Mouse (Mus musculus) liver, adult 2 months (tissue): ENCODE data around the gene Slc13a3.

Experiments
- CTCF ChIP-seq: fragments of 200-500 bp; IDR thresholded peaks from 2 replicates; pipeline ENCODE4 v1.5.1; 2011; ENCODE audit warnings: low read depth, low read length, control low read depth
- POLR2A ChIP-seq: fragments of 200-500 bp; IDR thresholded peaks from 2 replicates; pipeline ENCODE4 v1.6.1; 2011; ENCODE audit warnings: low read length, control low read depth; ENCODE audit not compliant: insufficient read depth; ENCODE audit errors: extremely low read depth

DNA sequence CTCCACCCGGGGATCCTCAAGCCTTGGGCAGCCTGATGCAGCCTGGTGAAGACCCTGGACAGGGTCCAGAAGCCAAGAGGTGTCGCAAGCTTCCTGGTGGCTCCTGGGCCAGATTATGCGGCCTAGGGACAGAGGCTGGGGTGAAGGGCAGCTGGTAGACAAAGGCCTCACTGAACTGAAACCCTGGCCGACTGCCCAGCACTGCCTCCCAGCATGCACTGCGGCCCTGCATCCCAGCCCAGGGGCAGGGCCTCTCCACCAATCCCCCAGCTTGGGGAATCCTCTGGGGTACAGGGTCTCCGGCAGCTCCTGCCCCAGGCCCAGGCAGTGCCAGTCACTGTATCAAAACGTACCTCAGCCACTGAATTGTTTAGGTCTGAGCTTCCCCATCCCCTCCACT lies 55.7 kb downstream of the Slc13a3 start:
- no peak for TF ChIP-seq CTCF
- no peak for TF ChIP-seq POLR2A
